Mouse (Mus musculus) MEL-GATA-1-ER (cell line): ENCODE data around the gene Timm10b.

Source experiments
- DNase-seq: peaks from one replicate; pipeline ENCODE4 v3.0.0-alpha.2; 2012; ENCODE audit warnings: low read depth; ENCODE audit errors: extremely low read depth

Gene Timm10b

GRCm38 (mm10) chr7:105640894-105641255 is 1.0 kb downstream of the Timm10b start:
- DNase-seq = no peak

GRCm38 (mm10) chr7:105641936-105642335 is 2.1 kb downstream of the Timm10b start:
- DNase-seq = no peak

GRCm38 (mm10) chr7:105650639-105651435 is 11.0 kb downstream of the Timm10b start, which contains the start of gene Dnhd1:
Gene Dnhd1, plus strand, starts transcription at chr7:105650827.
- no peak for DNase-seq

- DNase-seq = no peak
Observed at GRCm38 (mm10) chr7:105685541-105686197, 45.8 kb downstream of the Timm10b start.

- DNase-seq = peak; percentile 60
Observed at GRCm38 (mm10) chr7:105690875-105691274, 51.0 kb downstream of the Timm10b start.
